Mouse (Mus musculus) frontal cortex, postnatal 14 days (tissue): ENCODE results near the gene Vsnl1.

Experiments
- DNase-seq, 2 experiments: peaks; one replicate each; pipeline ENCODE4 v3.0.0; 2022; ENCODE audit warnings: low spot score in 2 of 2

The Vsnl1 gene

GRCm38 (mm10) chr12:11436497-11437265 lies at the start of gene Vsnl1:
Vsnl1 (minus strand) TSS chr12:11436613.
- DNase-seq = peak; percentile 86 to 89

DNA sequence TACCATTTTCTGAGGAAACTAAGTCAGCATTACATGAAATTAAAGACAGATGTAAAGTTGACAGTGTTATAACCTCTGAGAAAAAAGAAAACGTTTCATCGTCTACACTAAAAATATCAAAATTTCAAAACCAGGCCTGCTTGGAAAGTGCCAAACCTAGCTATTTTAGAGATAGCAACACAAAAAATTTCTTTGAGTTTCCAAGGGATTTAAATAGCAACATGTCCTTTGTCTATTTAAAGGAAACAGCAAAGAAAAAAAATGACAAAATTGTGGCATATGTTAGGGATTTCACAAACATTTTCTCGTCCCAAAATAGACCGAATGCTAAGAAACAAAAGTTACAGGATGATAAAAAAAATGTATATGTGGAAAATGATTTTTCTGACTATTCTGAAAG lies 20.2 kb upstream of the Vsnl1 start:
- DNase-seq = no peak

- peak in 1 of 2 experiments; percentile 18 for DNase-seq
Observed at GRCm38 (mm10) chr12:11456213-11456612, 19.8 kb upstream of the Vsnl1 start.

GRCm38 (mm10) chr12:11455549-11456194 lies 19.3 kb upstream of the Vsnl1 start, which contains the start of gene Rad51ap2:
Rad51ap2 (plus strand) TSS chr12:11456079.
- DNase-seq = peak; percentile 68 to 77

DNA sequence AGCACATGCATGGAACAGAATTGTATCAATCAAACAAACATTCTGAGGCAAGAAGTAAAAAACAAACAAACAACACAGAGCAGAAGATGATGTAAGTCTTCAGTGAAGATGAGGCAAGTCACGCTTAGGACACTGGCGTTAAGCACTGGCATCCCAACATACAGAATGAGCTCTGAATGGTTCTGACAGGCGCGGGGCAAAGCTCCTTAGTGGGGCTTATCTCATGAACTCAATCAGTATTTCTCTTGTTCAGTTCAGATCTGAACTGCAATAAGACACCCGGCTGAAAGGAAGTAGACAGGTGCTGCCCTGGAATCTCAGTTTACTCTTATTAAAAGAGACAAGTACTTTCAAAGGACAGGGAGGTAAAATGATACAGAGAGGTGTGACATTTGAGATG lies 17.7 kb upstream of the Vsnl1 start:
- no peak for DNase-seq

- DNase-seq = no peak
Observed at GRCm38 (mm10) chr12:11437907-11438447, 1.6 kb upstream of the Vsnl1 start.

DNA sequence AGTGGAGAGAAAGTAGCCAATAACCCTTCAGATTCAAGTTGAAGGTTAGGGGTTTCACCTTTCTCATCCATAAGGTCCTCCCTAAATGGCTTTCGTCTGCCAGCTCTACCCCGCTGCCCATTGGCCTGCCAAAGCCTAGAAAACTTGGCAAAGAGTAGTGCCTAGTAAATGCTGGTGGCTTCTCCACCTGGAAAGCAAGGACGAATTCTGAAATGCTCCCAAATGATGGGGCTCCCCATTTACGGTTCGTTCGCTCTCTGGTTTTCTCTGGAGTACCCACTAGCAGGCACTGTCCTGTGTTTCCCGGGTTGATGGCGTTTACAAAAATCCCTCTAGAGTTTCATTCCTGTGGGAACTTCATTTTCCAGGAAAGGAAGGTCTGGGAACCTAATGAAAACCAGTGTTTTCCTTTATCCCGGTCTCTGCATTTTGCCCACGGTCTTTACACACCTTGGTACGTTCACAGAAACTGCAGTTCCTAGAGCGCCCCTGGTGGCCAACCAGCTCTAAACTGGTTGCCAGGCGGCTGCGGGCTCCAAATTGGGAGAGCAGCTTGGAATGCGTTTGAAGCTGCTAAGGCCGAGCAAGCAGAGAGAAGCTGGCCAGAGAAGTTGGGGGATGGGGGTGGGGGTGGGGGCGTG lies 973 bp upstream of the Vsnl1 start:
- peak; percentile 72 to 81 for DNase-seq

- DNase-seq = peak in 1 of 2 experiments; percentile 11
Observed at GRCm38 (mm10) chr12:11436023-11436350, 426 bp downstream of the Vsnl1 start.

DNA sequence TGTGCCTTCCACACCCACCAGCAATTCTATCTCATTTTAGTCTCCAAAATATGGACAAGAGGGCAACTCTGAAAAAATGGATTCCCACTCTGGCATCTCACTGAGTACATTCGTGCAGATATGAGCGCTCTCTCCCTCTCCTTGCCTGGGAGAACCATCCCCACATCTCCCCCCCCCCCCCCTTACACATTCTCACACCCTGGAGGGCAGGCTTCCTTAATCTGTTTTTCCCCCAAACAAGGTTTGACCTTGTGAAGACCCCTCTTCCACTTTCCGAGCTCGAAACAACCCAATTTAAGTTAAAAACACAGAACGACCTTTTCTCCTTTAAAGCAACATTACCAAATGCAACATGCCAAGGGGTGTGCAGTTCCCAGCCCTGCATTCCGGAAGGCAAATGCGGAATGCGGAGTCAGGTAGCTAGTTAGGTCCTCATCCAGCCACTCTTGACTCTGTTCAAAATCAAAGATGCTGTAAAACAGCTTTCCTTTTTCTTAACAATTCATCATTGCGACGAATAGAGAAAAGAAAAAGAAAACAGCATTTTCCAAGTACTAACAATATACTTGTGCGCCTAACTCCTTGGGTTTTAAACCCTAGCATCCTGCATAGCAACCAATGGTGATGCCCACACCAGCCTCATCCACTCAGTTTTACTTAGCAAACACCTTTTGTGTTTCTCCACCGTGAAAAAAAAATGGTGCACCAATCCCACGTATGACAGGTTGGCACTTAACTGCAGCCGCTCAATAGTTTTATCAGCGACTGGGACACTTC lies 979 bp downstream of the Vsnl1 start:
- DNase-seq = no peak

DNA sequence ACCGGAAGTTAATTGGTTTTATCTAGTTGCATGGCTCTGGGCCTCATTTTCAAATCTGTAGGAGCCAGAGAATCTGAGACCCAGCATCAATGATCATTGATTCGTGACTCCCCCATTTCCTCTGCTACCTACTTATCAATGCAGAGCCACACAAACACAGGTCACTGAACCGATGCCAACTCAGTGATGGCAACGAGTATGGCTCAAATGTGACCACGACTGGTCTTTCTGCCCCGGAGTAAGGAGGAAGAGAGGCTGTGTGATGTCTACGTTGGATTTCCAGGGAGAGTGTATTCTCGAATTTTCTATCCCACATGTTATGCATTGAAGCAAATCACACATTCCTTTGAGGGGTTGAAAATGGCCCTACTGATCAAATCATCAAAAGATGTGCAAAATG lies 2.0 kb downstream of the Vsnl1 start:
- DNase-seq = no peak

GRCm38 (mm10) chr12:11433716-11434115 lies 2.7 kb downstream of the Vsnl1 start:
- no peak for DNase-seq

- DNase-seq = no peak
Observed at GRCm38 (mm10) chr12:11433126-11433525, 3.3 kb downstream of the Vsnl1 start.

DNA sequence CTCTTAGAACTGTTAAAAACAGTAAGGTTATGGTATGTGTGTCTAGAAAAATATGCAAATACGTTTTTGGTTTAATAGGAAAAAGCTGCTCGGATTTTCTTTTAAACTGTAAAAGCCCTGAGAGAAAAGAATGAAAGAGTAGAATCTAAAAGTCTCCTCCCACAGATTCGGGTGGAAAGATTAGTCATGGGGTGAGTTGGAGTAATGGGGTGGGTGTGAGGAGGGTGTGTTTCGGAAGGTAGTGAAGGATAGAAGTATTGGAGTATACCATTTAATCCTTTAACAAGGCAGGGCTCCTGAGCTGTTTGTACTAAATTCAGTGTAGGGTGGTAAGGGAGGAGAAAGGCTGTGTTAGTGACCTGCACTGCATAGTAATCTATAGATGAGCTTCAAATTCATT lies 9.0 kb downstream of the Vsnl1 start:
- no peak for DNase-seq

DNA sequence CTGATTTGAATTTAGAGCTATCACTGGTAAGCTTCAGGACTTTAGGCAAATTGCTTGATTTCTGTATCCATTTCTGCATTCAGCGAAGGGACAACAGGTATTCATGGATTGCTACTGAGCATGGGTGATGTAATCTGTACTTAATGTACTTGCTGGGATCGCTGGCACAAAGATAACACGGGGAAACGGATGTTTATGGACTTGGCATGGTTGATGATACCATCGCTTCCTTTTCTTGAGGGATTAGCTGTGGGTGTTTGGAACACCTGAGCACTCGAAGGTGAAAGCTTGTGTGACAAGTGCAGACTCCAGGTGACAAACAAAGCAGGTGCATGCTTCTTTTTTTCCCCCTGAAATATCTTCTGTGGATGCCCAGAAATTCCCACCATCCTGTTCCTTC lies 18.3 kb downstream of the Vsnl1 start:
- DNase-seq = no peak

DNA sequence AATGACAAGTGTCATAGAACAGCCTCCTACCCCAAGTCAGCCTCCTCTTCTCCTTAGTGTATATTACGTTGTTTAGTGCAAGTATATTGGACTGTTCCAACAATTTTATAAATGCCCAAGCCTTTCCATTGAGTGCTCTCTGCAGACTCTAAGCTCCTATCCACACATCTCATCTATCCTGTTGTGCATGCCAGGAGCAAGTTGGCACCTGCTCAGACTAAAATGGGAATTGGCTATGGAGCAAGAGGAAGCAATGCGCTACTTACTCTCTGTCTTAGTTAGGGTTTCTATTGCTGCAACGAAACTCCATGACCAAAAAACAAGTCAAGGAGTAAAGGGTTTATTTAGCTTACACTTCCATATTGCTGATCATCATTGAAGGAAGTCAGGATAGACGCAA lies 28.7 kb downstream of the Vsnl1 start:
- no peak for DNase-seq

- no peak for DNase-seq
Observed at GRCm38 (mm10) chr12:11398791-11399190, 37.6 kb downstream of the Vsnl1 start.

- DNase-seq = no peak
Observed at GRCm38 (mm10) chr12:11397029-11397428, 39.4 kb downstream of the Vsnl1 start.

GRCm38 (mm10) chr12:11395470-11395869 lies 40.9 kb downstream of the Vsnl1 start:
- DNase-seq = no peak

GRCm38 (mm10) chr12:11392525-11392924 lies 43.9 kb downstream of the Vsnl1 start:
- no peak for DNase-seq

GRCm38 (mm10) chr12:11391244-11391949 lies 45.0 kb downstream of the Vsnl1 start:
- no peak for DNase-seq

DNA sequence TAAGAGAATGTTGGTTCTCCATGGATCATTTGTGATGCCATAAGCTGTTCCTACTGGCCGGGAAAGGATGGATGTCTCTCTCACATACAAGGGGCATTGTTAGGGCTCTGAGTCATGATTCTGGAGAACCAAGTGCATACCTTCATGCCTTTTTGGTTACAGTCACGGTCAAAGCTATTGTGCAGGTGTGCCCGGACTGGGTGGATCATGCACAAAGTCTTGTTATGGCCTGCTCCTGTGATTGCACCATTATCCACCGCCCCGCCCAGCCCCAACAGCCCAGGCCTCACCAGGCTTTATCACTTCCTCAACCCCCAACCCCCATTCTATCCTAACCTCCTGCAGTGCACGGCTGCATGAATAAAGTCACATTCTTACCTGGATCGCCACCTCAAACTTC lies 47.3 kb downstream of the Vsnl1 start:
- DNase-seq = no peak
